Comparison of ENCODE assay signal across 8 mouse cellular contexts in genomic region chr13:95959651-95960476, GRCm38 (mm10).
DNase-seq lines count a peak whose midpoint lies in the region; ATAC-seq lines count a peak whose summit lies in the region.

No protein-coding gene starts in this region.

- H3K9ac ChIP-seq in forebrain, embryonic 15.5 days (replicated peaks), result no peak overlapping the region
- H3K9ac ChIP-seq in midbrain, embryonic 16.5 days (ENCODE audit: low read depth, low read length), result no peak overlapping the region
- H3K9ac ChIP-seq in liver, embryonic 11.5 days (ENCODE audit: low read depth, low read length), result peak overlapping the region; percentile 51; the same call in 1 of the 2 replicates

- H3K9me3 ChIP-seq in forebrain, embryonic 10.5 days, result no peaks in the 10 kb centered on the region
- H3K9me3 ChIP-seq in forebrain, embryonic 15.5 days, result no peaks in the 10 kb centered on the region
- no peaks in the 10 kb centered on the region for H3K9me3 ChIP-seq in midbrain, embryonic 10.5 days (replicated peaks)
- H3K9me3 ChIP-seq in midbrain, embryonic 16.5 days (replicated peaks; ENCODE audit: control insufficient read depth, low read length, poor library complexity, severe bottlenecking), result no peaks in the 10 kb centered on the region
- no peaks in the 10 kb centered on the region for H3K9me3 ChIP-seq in liver, embryonic 11.5 days (ENCODE audit: control insufficient read depth, low read length)

- peaks cover 24% of the 10 kb centered on the region for H3K27me3 ChIP-seq in forebrain, embryonic 10.5 days (ENCODE audit: poor library complexity, severe bottlenecking)
- H3K27me3 ChIP-seq in forebrain, embryonic 15.5 days, result no peaks in the 10 kb centered on the region
- peaks cover 6% of the 10 kb centered on the region for H3K27me3 ChIP-seq in midbrain, embryonic 10.5 days (ENCODE audit: low read depth, poor library complexity, severe bottlenecking)
- H3K27me3 ChIP-seq in midbrain, embryonic 16.5 days (ENCODE audit: control insufficient read depth, insufficient read depth, low read depth, low read length), result no peaks in the 10 kb centered on the region
- no peaks in the 10 kb centered on the region for H3K27me3 ChIP-seq in liver, embryonic 11.5 days (replicated peaks; ENCODE audit: control insufficient read depth, insufficient read depth, low read length)

- H3K36me3 ChIP-seq in forebrain, embryonic 10.5 days (replicated peaks), result no peaks in the 10 kb centered on the region
- H3K36me3 ChIP-seq in forebrain, embryonic 15.5 days, result no peaks in the 10 kb centered on the region
- H3K36me3 ChIP-seq in midbrain, embryonic 10.5 days, result no peaks in the 10 kb centered on the region
- H3K36me3 ChIP-seq in midbrain, embryonic 16.5 days (ENCODE audit: control insufficient read depth, insufficient read depth, low read length), result no peaks in the 10 kb centered on the region
- H3K36me3 ChIP-seq in liver, embryonic 11.5 days (ENCODE audit: control insufficient read depth, insufficient read depth, low read length), result no peaks in the 10 kb centered on the region

- peaks cover 43% of the 10 kb centered on the region for H3K4me1 ChIP-seq in forebrain, embryonic 10.5 days
- H3K4me1 ChIP-seq in forebrain, embryonic 15.5 days, result peaks cover 33% of the 10 kb centered on the region
- peaks cover 53% of the 10 kb centered on the region for H3K4me1 ChIP-seq in midbrain, embryonic 10.5 days
- peaks cover 21% of the 10 kb centered on the region for H3K4me1 ChIP-seq in midbrain, embryonic 16.5 days (ENCODE audit: control insufficient read depth, insufficient read depth, low read length)
- H3K4me1 ChIP-seq in liver, embryonic 11.5 days (replicated peaks; ENCODE audit: control insufficient read depth, insufficient read depth, low read length), result peaks cover 44% of the 10 kb centered on the region

- peak overlapping the region; percentile 83 for H3K27ac ChIP-seq in forebrain, embryonic 10.5 days
- no peak overlapping the region for H3K27ac ChIP-seq in forebrain, embryonic 15.5 days (replicated peaks)
- peak overlapping the region; percentile 84 for H3K27ac ChIP-seq in midbrain, embryonic 10.5 days (replicated peaks)
- no peak overlapping the region for H3K27ac ChIP-seq in midbrain, embryonic 16.5 days (ENCODE audit: low read length)
- H3K27ac ChIP-seq in liver, embryonic 11.5 days (ENCODE audit: low read depth, low read length), result no peak overlapping the region; the same call in 1 of the 2 replicates

- peak overlapping the region; percentile 53 for H3K4me3 ChIP-seq in forebrain, embryonic 10.5 days
- H3K4me3 ChIP-seq in forebrain, embryonic 15.5 days, result no peak overlapping the region
- H3K4me3 ChIP-seq in midbrain, embryonic 10.5 days, result peak overlapping the region; percentile 53
- H3K4me3 ChIP-seq in midbrain, embryonic 16.5 days (ENCODE audit: low read depth, low read length), result no peak overlapping the region
- H3K4me3 ChIP-seq in liver, embryonic 11.5 days (ENCODE audit: low read depth, low read length), result peak overlapping the region; percentile 25; the same call in 1 of the 2 replicates

- H3K4me2 ChIP-seq in forebrain, embryonic 15.5 days (replicated peaks), result no peak overlapping the region
- H3K4me2 ChIP-seq in midbrain, embryonic 16.5 days (ENCODE audit: low read length), result no peak overlapping the region; the same call in 1 of the 2 replicates
- H3K4me2 ChIP-seq in liver, embryonic 11.5 days, result peak overlapping the region; percentile 79

- no peak for ATAC-seq in forebrain, embryonic 15.5 days (replicated peaks)
- no peak for ATAC-seq in midbrain, embryonic 16.5 days
- ATAC-seq in liver, embryonic 11.5 days (replicated peaks; ENCODE audit: low FRiP score), result no peak

- DNase-seq in forebrain, embryonic 10.5 days (ENCODE audit: extremely low spot score, low spot score), result peak; percentile 53
- DNase-seq in midbrain, embryonic 10.5 days (ENCODE audit: low spot score), result peak; percentile 77
- peak; percentile 53 for DNase-seq in liver, embryonic 11.5 days (ENCODE audit: low spot score)
- DNase-seq in thymus, postnatal 0 days (ENCODE audit: low spot score), result peak; percentile 33
- DNase-seq in gastrocnemius, postnatal 25 days, result no peak
- no peak for DNase-seq in left cerebral cortex, adult 18-20 months (ENCODE audit: low spot score in 2 of 2)

- WGBS in forebrain, embryonic 10.5 days, result 2% methylated on average over 14 of the region's 14 CpGs
- WGBS in forebrain, embryonic 15.5 days, result 10% methylated on average over 14 of the region's 14 CpGs
- 2% methylated on average over 14 of the region's 14 CpGs for WGBS in midbrain, embryonic 10.5 days
- 7% methylated on average over 14 of the region's 14 CpGs for WGBS in midbrain, embryonic 16.5 days
- 15% methylated on average over 14 of the region's 14 CpGs for WGBS in liver, embryonic 11.5 days

Comparison
In these comparisons a context has a peak if more than half of its experiments do, and no peak if none do; other contexts are left out.
1. H3K27ac ChIP-seq: peak in forebrain, embryonic 10.5 days (single experiment) and midbrain, embryonic 10.5 days (single experiment); none in forebrain, embryonic 15.5 days (single experiment), midbrain, embryonic 16.5 days (single experiment) and liver, embryonic 11.5 days (single experiment).
2. H3K4me3 ChIP-seq: peak in forebrain, embryonic 10.5 days (single experiment), midbrain, embryonic 10.5 days (single experiment) and liver, embryonic 11.5 days (single experiment); none in forebrain, embryonic 15.5 days (single experiment) and midbrain, embryonic 16.5 days (single experiment).
3. DNase-seq: peak in forebrain, embryonic 10.5 days (single experiment), midbrain, embryonic 10.5 days (single experiment), liver, embryonic 11.5 days (single experiment) and thymus, postnatal 0 days (single experiment); none in gastrocnemius, postnatal 25 days (single experiment) and left cerebral cortex, adult 18-20 months (0 of 2).